Mouse (Mus musculus): ENCODE results near the gene Patj.

DNA sequence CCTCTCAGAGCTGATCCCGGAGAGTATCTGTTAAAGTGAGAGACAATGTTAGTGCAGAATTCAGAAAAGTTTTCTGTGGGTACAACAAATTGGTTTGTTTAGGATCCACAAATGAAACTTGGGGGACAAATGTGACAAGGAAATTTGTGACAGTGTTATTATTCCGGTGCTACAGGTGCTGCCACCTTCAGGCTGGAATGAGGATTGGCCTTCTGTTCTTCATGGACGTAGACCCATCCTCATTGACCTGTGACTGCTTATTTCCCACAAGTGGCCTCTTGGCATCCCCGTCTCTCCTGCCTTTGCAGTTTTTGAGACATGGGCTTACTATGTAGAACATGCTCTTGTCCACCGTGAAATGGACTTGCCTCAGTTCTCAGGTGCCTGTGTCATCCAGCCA lies 104.6 kb downstream of the Patj start:
- TF ChIP-seq CTCF (IDR thresholded peaks at IDR 0.05; ENCODE audit: borderline replicate concordance, insufficient read depth, low read depth, low read length), result peak; percentile 21; the same call in 1 of the 2 replicates
- no peak for TF ChIP-seq POLR2A (IDR thresholded peaks at IDR 0.05; ENCODE audit: borderline replicate concordance, insufficient read depth, low read length)
